Mouse (Mus musculus): ENCODE measurements around the gene Cog8.
A peak's percentile ranks its signal among the peaks of the same experiment; 100 is the strongest.

Cog8 gene

GRCm38 (mm10) chr8:107056076-107056972 lies at the start of gene Cog8, which contains the start of gene Nip7:
Gene Cog8 (minus strand): TSS chr8:107056689.
Gene Nip7 (plus strand): TSS chr8:107056877.
- peak; percentile 98 for DNase-seq (ENCODE audit: low read depth)

- peak; percentile 82 for DNase-seq (ENCODE audit: low read depth)
These were observed 48.1 kb upstream of the Cog8 start for GRCm38 (mm10) chr8:107104547-107104946.

GRCm38 (mm10) chr8:107100635-107101034 lies 44.1 kb upstream of the Cog8 start:
- DNase-seq (ENCODE audit: low read depth) = no peak

GRCm38 (mm10) chr8:107096366-107097036 lies 40.0 kb upstream of the Cog8 start, which contains the start of gene Terf2:
Gene Terf2 (minus strand): TSS chr8:107096547.
- DNase-seq (ENCODE audit: low read depth) = peak; percentile 94

- DNase-seq (ENCODE audit: low read depth) = peak; percentile 82
These were observed 39.4 kb upstream of the Cog8 start for GRCm38 (mm10) chr8:107095717-107096365.

- DNase-seq (ENCODE audit: low read depth) = no peak
These were observed 34.0 kb upstream of the Cog8 start for GRCm38 (mm10) chr8:107090531-107090930.

GRCm38 (mm10) chr8:107088526-107089063 lies 32.1 kb upstream of the Cog8 start:
- DNase-seq (ENCODE audit: low read depth) = no peak

GRCm38 (mm10) chr8:107086018-107086417 lies 29.5 kb upstream of the Cog8 start:
- no peak for DNase-seq (ENCODE audit: low read depth)

GRCm38 (mm10) chr8:107085358-107085757 lies 28.9 kb upstream of the Cog8 start:
- peak; percentile 54 for DNase-seq (ENCODE audit: low read depth)

GRCm38 (mm10) chr8:107076239-107076888 lies 19.9 kb upstream of the Cog8 start:
- no peak for DNase-seq (ENCODE audit: low read depth)

- no peak for DNase-seq (ENCODE audit: low read depth)
These were observed 17.6 kb upstream of the Cog8 start for GRCm38 (mm10) chr8:107074128-107074527.

GRCm38 (mm10) chr8:107073706-107074105 lies 17.2 kb upstream of the Cog8 start:
- DNase-seq (ENCODE audit: low read depth) = no peak

- DNase-seq (ENCODE audit: low read depth) = no peak
These were observed 9.3 kb upstream of the Cog8 start, which contains the start of gene Tmed6 for GRCm38 (mm10) chr8:107065511-107066496. Gene Tmed6 (minus strand): TSS chr8:107065644.

GRCm38 (mm10) chr8:107062613-107063012 lies 6.1 kb upstream of the Cog8 start:
- no peak for DNase-seq (ENCODE audit: low read depth)

- DNase-seq (ENCODE audit: low read depth) = no peak
These were observed 482 bp upstream of the Cog8 start for GRCm38 (mm10) chr8:107056973-107057369.

GRCm38 (mm10) chr8:107052046-107052445 lies 4.4 kb downstream of the Cog8 start:
- DNase-seq (ENCODE audit: low read depth) = no peak

GRCm38 (mm10) chr8:107049480-107049879 lies 7.0 kb downstream of the Cog8 start:
- DNase-seq (ENCODE audit: low read depth) = no peak

GRCm38 (mm10) chr8:107048061-107048941 lies 8.2 kb downstream of the Cog8 start, which contains the start of gene Pdf:
Gene Pdf (minus strand): TSS chr8:107048614.
- DNase-seq (ENCODE audit: low read depth) = peak; percentile 88

GRCm38 (mm10) chr8:107046976-107047375 lies 9.5 kb downstream of the Cog8 start:
- DNase-seq (ENCODE audit: low read depth) = no peak

All from induced T-regulatory cell, adult 2 months (primary cell).